Mouse (Mus musculus) lung, embryonic 14.5 days (tissue): ENCODE measurements at regions not wholly inside any gene's neighbourhood (a gene's known extent, or its start where the extent isn't known, plus 50 kb on each side); places are given as distances from the start of the nearest gene placed in this dataset.
A peak's percentile ranks its signal among the peaks of the same experiment; 100 is the strongest.

Experiments
- ATAC-seq: fragments of 200-750 bp; cut with Nextera tagmentation; 2 replicates; pipeline ENCODE4 v1.8.0; 2017; ENCODE audit warnings: mild to moderate bottlenecking, moderate TSS enrichment, moderate library complexity; ENCODE audit not compliant: insufficient read depth
- DNase-seq: peaks from one replicate; pipeline ENCODE4 v3.0.0-alpha.2; 2015
- H3K27ac ChIP-seq: fragments of 300-500 bp; sonication (generic); 2 replicates; pipeline ENCODE4 v1.5.1; 2014; ENCODE audit warnings: low read depth, mild to moderate bottlenecking, moderate library complexity
- H3K27me3 ChIP-seq: fragments of 300-500 bp; sonication (generic); 2 replicates; pipeline ENCODE4 v1.6.1; 2014; ENCODE audit warnings: low read length, control low read depth; ENCODE audit not compliant: insufficient read depth
- H3K36me3 ChIP-seq: fragments of 300-500 bp; sonication (generic); 2 replicates; pipeline ENCODE4 v1.6.1; 2014; ENCODE audit warnings: control low read depth; ENCODE audit not compliant: insufficient read depth
- H3K4me1 ChIP-seq: fragments of 300-500 bp; sonication (generic); 2 replicates; pipeline ENCODE4 v1.6.1; 2014; ENCODE audit warnings: antibody characterized with exemption, control low read depth; ENCODE audit not compliant: insufficient read depth
- H3K4me2 ChIP-seq: fragments of 300-500 bp; sonication (generic); 2 replicates; pipeline ENCODE4 v1.6.1; 2014; ENCODE audit warnings: mild to moderate bottlenecking
- H3K4me3 ChIP-seq: fragments of 300-500 bp; sonication (generic); 2 replicates; pipeline ENCODE4 v1.5.1; 2014; ENCODE audit warnings: low read depth, low read length
- H3K9ac ChIP-seq: fragments of 300-500 bp; sonication (generic); 2 replicates; pipeline ENCODE4 v1.6.1; 2014
- H3K9me3 ChIP-seq: fragments of 300-500 bp; sonication (generic); 2 replicates; pipeline ENCODE4 v1.6.1; 2016; ENCODE audit warnings: low read depth, low read length, control low read depth
- CTCF ChIP-seq: IDR thresholded peaks from 2 replicates; pipeline ENCODE4 v1.5.1; 2016; ENCODE audit warnings: antibody characterized with exemption, low read depth
- WGBS: fragments of 180-500 bp; shearing (Covaris S2); extraction: QIAGEN DNeasy Blood & Tissue Kit; methylation state at CpG from one replicate; pipeline ENCODE4 v1.1.7; 2014; 5-methylcytosine and 5-hydroxymethylcytosine counted together

DNA sequence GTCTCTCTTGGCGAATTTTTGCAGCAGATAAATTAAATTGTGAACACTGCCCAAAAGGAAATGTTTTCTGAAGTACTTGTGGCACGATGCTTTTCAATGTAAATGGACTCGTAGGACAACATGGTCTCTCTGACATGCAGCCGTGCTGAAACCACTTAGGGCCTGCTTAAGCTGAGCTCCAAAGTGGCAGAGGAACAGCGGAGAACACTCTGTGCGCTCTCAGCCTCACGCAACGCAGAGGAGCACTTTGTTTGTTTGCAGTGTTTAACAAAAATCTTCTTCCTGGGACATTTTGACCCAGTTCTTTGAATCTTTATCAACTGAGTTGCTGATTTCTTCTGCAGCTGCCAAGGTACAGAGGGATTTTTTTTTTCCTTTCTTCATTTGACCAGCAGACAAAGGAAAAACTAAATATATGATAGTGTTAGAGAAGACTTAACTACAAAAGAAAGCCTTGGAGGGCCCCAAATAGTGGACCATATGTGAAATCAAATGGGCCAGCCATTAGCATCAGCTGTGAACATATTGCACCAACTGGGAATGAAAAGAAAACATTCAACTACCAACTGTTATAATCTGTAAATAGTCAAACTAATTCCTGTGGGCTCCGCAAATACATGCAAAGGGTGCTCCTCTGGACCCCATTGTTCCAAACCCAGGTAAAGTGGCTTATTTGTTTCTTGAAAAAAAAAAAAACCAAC lies 639.5 kb downstream of the Rwdd3 start:
- Histone ChIP-seq H3K4me2 (no peak overlapping the region), H3K4me1 (no peaks in the 10 kb centered on the region), H3K4me3 (no peak overlapping the region), H3K9ac (no peak overlapping the region), H3K9me3 (no peaks in the 10 kb centered on the region), H3K27me3 (no peaks in the 10 kb centered on the region), H3K27ac (no peak overlapping the region), H3K36me3 (no peaks in the 10 kb centered on the region)
- WGBS = 50% methylated on average over 9 of the region's 9 CpGs
- no peak for TF ChIP-seq CTCF
- DNase-seq = no peak
- no peak for ATAC-seq

DNA sequence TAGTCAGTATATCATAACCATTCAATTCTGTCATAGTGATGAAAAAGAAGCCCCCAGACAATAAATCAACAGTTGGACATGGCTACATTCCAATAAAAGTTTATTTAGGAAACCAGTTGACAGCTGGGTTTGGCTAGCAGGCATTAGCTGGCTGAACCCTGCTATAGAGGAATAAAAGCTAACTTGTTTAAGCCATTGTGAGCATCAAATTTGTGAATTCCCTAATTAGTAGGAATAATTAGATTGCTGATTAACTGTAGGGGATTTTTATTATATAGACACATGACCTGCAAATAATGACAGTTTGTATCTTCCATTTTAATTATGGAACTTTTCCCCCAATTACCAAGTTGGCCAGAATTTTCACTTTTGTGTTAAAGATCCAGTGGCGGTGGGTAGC lies 659.8 kb downstream of the Rwdd3 start:
- ATAC-seq (no peak), DNase-seq (no peak)
- Histone ChIP-seq H3K9ac (no peak overlapping the region), H3K9me3 (no peaks in the 10 kb centered on the region), H3K4me1 (no peaks in the 10 kb centered on the region), H3K27me3 (no peaks in the 10 kb centered on the region), H3K27ac (no peak overlapping the region), H3K4me2 (no peak overlapping the region), H3K4me3 (no peak overlapping the region), H3K36me3 (no peaks in the 10 kb centered on the region)
- TF ChIP-seq CTCF = no peak
- WGBS = 87% methylated on average over 1 of the region's 1 CpGs

DNA sequence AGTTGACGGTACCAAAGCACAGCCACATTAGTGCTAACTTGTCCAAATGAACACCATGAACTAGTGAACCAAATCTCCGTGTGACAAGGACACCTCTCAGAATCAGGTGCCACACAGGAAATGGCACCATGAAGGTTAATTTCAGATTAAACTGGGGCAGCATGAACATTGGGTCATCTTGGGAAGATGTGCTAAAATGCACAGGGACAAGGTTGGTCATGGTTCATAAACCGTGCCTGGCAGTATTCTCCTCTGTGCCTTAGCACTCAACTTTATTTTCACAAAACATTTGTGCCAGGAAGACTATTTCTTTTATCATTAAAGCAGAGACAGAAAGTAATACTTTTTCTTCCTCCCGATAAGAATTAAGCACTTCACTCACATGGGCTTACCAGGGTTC lies 672.6 kb downstream of the Rwdd3 start:
- ATAC-seq (no peak), DNase-seq (no peak)
- Histone ChIP-seq H3K4me3 (no peak overlapping the region), H3K27ac (no peak overlapping the region), H3K9ac (no peak overlapping the region), H3K27me3 (no peaks in the 10 kb centered on the region), H3K4me1 (no peaks in the 10 kb centered on the region), H3K4me2 (no peak overlapping the region), H3K9me3 (no peaks in the 10 kb centered on the region), H3K36me3 (no peaks in the 10 kb centered on the region)
- WGBS = 81% methylated on average over 4 of the region's 4 CpGs
- TF ChIP-seq CTCF = no peak

DNA sequence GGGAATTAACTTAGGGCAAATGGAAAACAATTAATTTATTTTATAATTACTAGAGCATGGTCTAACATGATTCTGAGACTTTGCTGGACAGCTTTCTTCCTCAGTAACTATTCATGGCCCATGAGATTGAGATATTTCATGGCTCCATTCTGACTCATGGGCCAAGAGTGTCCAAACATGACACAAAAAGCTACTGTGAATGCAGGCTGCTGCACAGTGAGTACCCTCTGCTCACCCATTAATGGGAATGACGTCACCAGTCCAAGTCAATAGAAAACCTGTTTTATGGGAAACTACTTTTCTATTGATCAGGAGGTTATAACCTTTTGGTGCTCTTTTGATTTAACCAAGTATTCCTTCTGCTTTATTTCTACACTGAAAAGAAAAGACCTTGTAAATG lies 693.6 kb downstream of the Rwdd3 start:
- no peak overlapping the region for H3K27ac ChIP-seq
- H3K9me3 ChIP-seq = no peaks in the 10 kb centered on the region
- no peak for TF ChIP-seq CTCF
- no peak overlapping the region for H3K9ac ChIP-seq
- no peaks in the 10 kb centered on the region for H3K27me3 ChIP-seq
- no peaks in the 10 kb centered on the region for H3K36me3 ChIP-seq
- peaks cover 3% of the 10 kb centered on the region; the same call in 1 of the 2 replicates for H3K4me1 ChIP-seq
- ATAC-seq = no peak
- no peak overlapping the region for H3K4me2 ChIP-seq
- no peak for DNase-seq
- no peak overlapping the region for H3K4me3 ChIP-seq
- WGBS = 65% methylated on average over 1 of the region's 1 CpGs

DNA sequence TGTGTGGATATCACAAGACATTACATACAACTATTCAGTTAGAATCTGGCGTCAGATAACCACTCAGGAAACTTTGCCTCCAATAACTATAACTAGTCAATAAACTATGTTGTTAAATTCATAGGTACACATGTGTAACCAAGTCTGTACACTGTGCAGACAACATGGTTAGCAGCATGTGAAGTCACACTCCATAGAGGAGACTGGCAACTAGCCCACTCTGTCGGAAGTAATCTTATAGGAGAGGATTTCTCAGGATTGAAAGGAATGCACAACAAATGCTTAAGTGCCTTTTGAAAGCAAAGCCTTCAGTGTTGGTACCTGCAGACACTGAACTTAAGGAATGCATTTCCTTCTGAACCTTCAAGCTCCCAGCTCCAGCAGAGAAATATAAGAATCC lies 693.0 kb upstream of the Ptbp2 start:
- H3K36me3 ChIP-seq = no peaks in the 10 kb centered on the region
- no peaks in the 10 kb centered on the region for H3K27me3 ChIP-seq
- H3K4me3 ChIP-seq = no peak overlapping the region
- H3K4me1 ChIP-seq = peaks cover 9% of the 10 kb centered on the region; the same call in 1 of the 2 replicates
- WGBS = 39% methylated on average over 2 of the region's 2 CpGs
- no peak for TF ChIP-seq CTCF
- H3K27ac ChIP-seq = no peak overlapping the region
- ATAC-seq = no peak
- no peak overlapping the region for H3K9ac ChIP-seq
- no peaks in the 10 kb centered on the region for H3K9me3 ChIP-seq
- no peak overlapping the region for H3K4me2 ChIP-seq
- DNase-seq = peak; percentile 42

DNA sequence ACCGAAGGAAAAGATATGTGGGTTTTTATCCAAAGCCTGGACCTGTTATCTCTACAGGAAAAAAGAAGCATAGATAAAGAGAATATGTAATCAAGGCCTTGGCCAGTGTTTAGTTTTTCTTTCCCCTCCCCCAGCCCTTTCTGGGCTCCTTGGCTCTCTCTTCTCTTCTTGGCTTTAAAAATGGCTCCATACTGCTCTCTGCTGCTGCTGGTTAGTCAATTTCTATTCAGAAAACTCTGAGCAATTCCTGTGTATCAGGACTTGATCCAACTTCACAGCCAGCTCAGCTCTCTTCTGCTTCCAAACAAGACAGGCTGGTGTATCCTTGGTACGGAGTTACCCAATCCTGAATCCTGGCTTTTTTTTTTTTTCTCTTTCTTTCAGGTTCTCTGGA lies 689.4 kb upstream of the Ptbp2 start:
- Histone ChIP-seq H3K4me2 (no peak overlapping the region), H3K27me3 (no peaks in the 10 kb centered on the region), H3K9me3 (no peaks in the 10 kb centered on the region), H3K4me3 (no peak overlapping the region), H3K9ac (no peak overlapping the region), H3K36me3 (no peaks in the 10 kb centered on the region), H3K4me1 (peaks cover 9% of the 10 kb centered on the region; the same call in 1 of the 2 replicates), H3K27ac (peak overlapping the region; percentile 59; the same call in 1 of the 2 replicates)
- peak; percentile 49 for TF ChIP-seq CTCF
- DNase-seq (peak; percentile 91), ATAC-seq (peak; percentile 92)
- 13% methylated on average over 2 of the region's 2 CpGs for WGBS

DNA sequence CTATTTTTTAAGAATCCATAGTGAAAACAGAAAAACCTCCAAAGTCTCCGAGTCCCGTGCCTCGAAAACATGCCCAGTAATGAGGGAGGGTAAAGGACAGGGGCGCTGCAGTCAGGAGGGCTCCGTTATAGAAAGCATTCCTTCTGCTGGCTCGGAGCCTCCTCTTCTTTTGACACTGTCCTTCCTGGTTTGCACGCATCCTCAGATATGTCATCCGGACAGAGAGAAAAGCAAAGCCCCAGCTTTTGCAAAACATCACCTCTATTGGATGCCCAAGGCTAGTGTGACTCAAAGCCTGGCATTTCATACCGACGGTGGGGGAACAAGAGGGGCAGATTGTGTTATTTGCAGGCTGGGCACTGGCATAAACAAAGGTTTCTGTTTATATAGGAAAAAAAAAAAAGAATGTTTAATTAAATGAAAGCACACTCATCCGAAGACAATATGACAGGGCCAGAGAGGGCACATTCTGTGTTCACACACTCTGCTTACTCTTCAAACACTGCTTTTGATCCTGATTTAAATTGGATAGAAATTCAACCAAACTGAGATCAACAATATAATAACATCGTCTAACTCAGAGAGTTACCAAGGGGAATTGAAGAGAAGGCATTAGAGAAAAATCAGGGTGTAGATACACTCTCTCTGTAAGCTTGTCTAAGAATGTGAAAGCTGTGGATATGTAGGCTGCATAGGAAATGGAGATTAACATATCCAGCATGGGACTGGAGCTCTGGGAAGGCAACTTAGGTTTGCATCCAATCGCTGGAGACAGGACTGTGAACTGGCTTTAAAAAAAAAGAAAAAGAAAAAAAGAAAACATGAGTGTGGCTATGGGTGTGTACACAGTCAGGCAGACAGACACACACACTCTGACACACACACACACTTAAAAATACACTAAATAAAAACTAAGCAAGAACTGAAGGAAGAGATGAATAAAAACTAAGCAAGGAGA lies 688.7 kb upstream of the Ptbp2 start:
- Histone ChIP-seq H3K4me1 (peaks cover 9% of the 10 kb centered on the region; the same call in 1 of the 2 replicates), H3K4me2 (no peak overlapping the region), H3K9me3 (no peaks in the 10 kb centered on the region), H3K36me3 (no peaks in the 10 kb centered on the region), H3K4me3 (no peak overlapping the region), H3K27ac (peak overlapping the region; percentile 59), H3K27me3 (no peaks in the 10 kb centered on the region), H3K9ac (no peak overlapping the region)
- no peak for TF ChIP-seq CTCF
- peak; percentile 90 for ATAC-seq
- peak; percentile 61 for DNase-seq
- 24% methylated on average over 13 of the region's 13 CpGs for WGBS
